Mouse (Mus musculus) forebrain, embryonic 12.5 days (tissue): Measurements from ENCODE around the gene Gm21994. TPM values are rescaled to one million over a fixed set of nuclear protein-coding genes. Genes with fewer than 3 reads are reported as not detected.
"Not testable (repeated sequence)": the region's sequence is repeated elsewhere in the genome, so short reads cannot be mapped to it uniquely, and the experiment has no call there.

Experiments
- ATAC-seq: fragments of 200-750 bp; cut with Nextera tagmentation; 2 replicates; pipeline ENCODE4 v1.8.0; 2017; ENCODE audit warnings: moderate TSS enrichment; ENCODE audit not compliant: low FRiP score
- H3K27ac ChIP-seq: fragments of 300-500 bp; sonication (generic); 2 replicates; pipeline ENCODE4 v1.5.1; 2016; ENCODE audit warnings: mild to moderate bottlenecking
- H3K27me3 ChIP-seq: fragments of 300-500 bp; sonication (generic); 2 replicates; pipeline ENCODE4 v1.6.1; 2016; ENCODE audit warnings: mild to moderate bottlenecking
- H3K36me3 ChIP-seq: fragments of 300-500 bp; sonication (generic); replicated peaks from 2 replicates; pipeline ENCODE4 v1.6.1; 2016; ENCODE audit warnings: mild to moderate bottlenecking
- H3K4me1 ChIP-seq: fragments of 300-500 bp; sonication (generic); 2 replicates; pipeline ENCODE4 v1.6.1; 2016
- H3K4me2 ChIP-seq: fragments of 300-500 bp; sonication (generic); 2 replicates; pipeline ENCODE4 v1.6.1; 2016; ENCODE audit warnings: mild to moderate bottlenecking, moderate library complexity
- H3K4me3 ChIP-seq: fragments of 300-500 bp; sonication (generic); replicated peaks from 2 replicates; pipeline ENCODE4 v1.5.1; 2016; ENCODE audit warnings: mild to moderate bottlenecking
- H3K9ac ChIP-seq: fragments of 300-500 bp; sonication (generic); 2 replicates; pipeline ENCODE4 v1.6.1; 2016; ENCODE audit warnings: mild to moderate bottlenecking
- H3K9me3 ChIP-seq: fragments of 300-500 bp; sonication (generic); 2 replicates; pipeline ENCODE4 v1.6.1; 2016
- WGBS: fragments of 180-500 bp; shearing (Covaris S2); methylation state at CpG from one replicate; pipeline ENCODE4 v1.1.7; 2016; 5-methylcytosine and 5-hydroxymethylcytosine counted together
- polyA plus RNA-seq: library from polyadenylated mRNA; unstranded; fragments of >200 nt; fragmentation: Nextera tagmentation; extraction: Ambion mirVana; gene quantifications from 2 replicates; pipeline ENCODE4 v1.2.1, GENCODE M21; 2016

The Gm21994 gene
- 3.3 and 3.4 TPM in 2 replicates for polyA plus RNA-seq

GRCm38 (mm10) chr2:150255491-150255890, at the start of gene Gm21994:
Gene Gm21994 (minus strand): TSS chr2:150255591.
- ATAC-seq, H3K4me3 ChIP-seq, H3K27ac ChIP-seq, H3K4me2 ChIP-seq, H3K27me3 ChIP-seq, H3K36me3 ChIP-seq, H3K4me1 ChIP-seq, H3K9me3 ChIP-seq, H3K9ac ChIP-seq: not testable (repeated sequence)
- 65% methylated on average over 2 of the region's 2 CpGs for whole genome bisulfite sequencing

- 43% methylated on average over 1 of the region's 1 CpGs for WGBS
- no peaks in the 10 kb centered on the region for H3K4me1 ChIP-seq
- H3K4me3 ChIP-seq, result no peak overlapping the region
- no peaks in the 10 kb centered on the region for H3K36me3 ChIP-seq
- no peak for ATAC-seq
- H3K9ac ChIP-seq, result no peak overlapping the region
- no peaks in the 10 kb centered on the region for H3K27me3 ChIP-seq
- no peak overlapping the region for H3K27ac ChIP-seq
- no peaks in the 10 kb centered on the region for H3K9me3 ChIP-seq
- no peak overlapping the region for H3K4me2 ChIP-seq
Measured at GRCm38 (mm10) chr2:150299096-150299495, 43.7 kb upstream of the Gm21994 start.

- 0 out of 2 replicates have a peak, but pooled peaks cover 3% of the 10 kb centered on the region for H3K9me3 ChIP-seq
- 88% methylated on average over 6 of the region's 6 CpGs for WGBS
- no peak for ATAC-seq
- H3K4me3 ChIP-seq, result no peak overlapping the region
- H3K9ac ChIP-seq, result no peak overlapping the region
- H3K4me1 ChIP-seq, result no peaks in the 10 kb centered on the region
- no peaks in the 10 kb centered on the region for H3K27me3 ChIP-seq
- no peaks in the 10 kb centered on the region for H3K36me3 ChIP-seq
- no peak overlapping the region for H3K4me2 ChIP-seq
- H3K27ac ChIP-seq, result no peak overlapping the region
Measured at GRCm38 (mm10) chr2:150293669-150294068, 38.3 kb upstream of the Gm21994 start.

- not testable (repeated sequence) for H3K9me3 ChIP-seq, ATAC-seq, H3K4me1 ChIP-seq, H3K9ac ChIP-seq, H3K27me3 ChIP-seq, H3K36me3 ChIP-seq, H3K4me3 ChIP-seq, H3K4me2 ChIP-seq, H3K27ac ChIP-seq
- WGBS, result 84% methylated on average over 4 of the region's 4 CpGs
Measured at GRCm38 (mm10) chr2:150257291-150257690, 1.9 kb upstream of the Gm21994 start, which contains the start of gene Gm14124. Gene Gm14124 (plus strand): TSS chr2:150257517.

GRCm38 (mm10) chr2:150256861-150257260, 1.5 kb upstream of the Gm21994 start:
- not testable (repeated sequence) for H3K9ac ChIP-seq, H3K36me3 ChIP-seq, H3K9me3 ChIP-seq, H3K27me3 ChIP-seq, H3K4me1 ChIP-seq, H3K27ac ChIP-seq, H3K4me3 ChIP-seq, ATAC-seq, H3K4me2 ChIP-seq
- WGBS, result 63% methylated on average over 2 of the region's 2 CpGs

- 89% methylated on average over 2 of the region's 2 CpGs for WGBS
- no peak overlapping the region for H3K4me3 ChIP-seq
- peaks cover 18% of the 10 kb centered on the region for H3K36me3 ChIP-seq
- no peak overlapping the region for H3K4me2 ChIP-seq
- no peaks in the 10 kb centered on the region for H3K4me1 ChIP-seq
- no peaks in the 10 kb centered on the region for H3K27me3 ChIP-seq
- no peak for ATAC-seq
- H3K27ac ChIP-seq, result no peak overlapping the region
- no peak overlapping the region for H3K9ac ChIP-seq
- peaks cover 27% of the 10 kb centered on the region for H3K9me3 ChIP-seq
Measured at GRCm38 (mm10) chr2:150243211-150243610, 12.2 kb downstream of the Gm21994 start.

- H3K9ac ChIP-seq, H3K36me3 ChIP-seq, H3K27ac ChIP-seq, ATAC-seq, H3K27me3 ChIP-seq, H3K4me2 ChIP-seq, H3K4me1 ChIP-seq, H3K9me3 ChIP-seq, H3K4me3 ChIP-seq: not testable (repeated sequence)
Measured at GRCm38 (mm10) chr2:150223263-150223662, 32.1 kb downstream of the Gm21994 start.

GRCm38 (mm10) chr2:150218363-150218725, 37.0 kb downstream of the Gm21994 start:
- peak overlapping the region; percentile 48 for H3K4me2 ChIP-seq
- not testable (repeated sequence) for H3K4me1 ChIP-seq, H3K27ac ChIP-seq, H3K27me3 ChIP-seq, H3K36me3 ChIP-seq, H3K9me3 ChIP-seq
- H3K9ac ChIP-seq, result peak overlapping the region; percentile 49; the same call in 1 of the 2 replicates
- ATAC-seq, result peak; percentile 20; the same call in 1 of the 2 replicates
- H3K4me3 ChIP-seq, result peak overlapping the region; percentile 43
- WGBS, result 28% methylated on average over 4 of the region's 4 CpGs

GRCm38 (mm10) chr2:150217600-150218362, 37.6 kb downstream of the Gm21994 start, which contains the start of gene Zfp937:
Gene Zfp937 (plus strand): TSS chr2:150218073.
- not testable (repeated sequence) for H3K9me3 ChIP-seq, H3K27ac ChIP-seq, H3K4me1 ChIP-seq, H3K36me3 ChIP-seq, H3K27me3 ChIP-seq
- 2% methylated on average over 15 of the region's 15 CpGs for WGBS
- peak; percentile 100 for ATAC-seq
- Histone ChIP-seq H3K4me3 (peak within 1 kb of the TSS; percentile 43), H3K4me2 (peak within 1 kb of the TSS; percentile 48), H3K9ac (peak within 1 kb of the TSS; percentile 49; the same call in 1 of the 2 replicates)

Other genes with a start within 250 kb of the Gm21994 start
- gene Zfp120, start 118.9 kb downstream of the Gm21994 start, polyA plus RNA-seq, result 8.2 and 8.7 TPM in 2 replicates
- gene Gm10770, start 75.9 kb downstream of the Gm21994 start, polyA plus RNA-seq, result not detected in 2 replicates
- not detected in 2 replicates for gene Gm14139, start 73.8 kb downstream of the Gm21994 start, polyA plus RNA-seq
- gene Zfp937, start 37.5 kb downstream of the Gm21994 start, polyA plus RNA-seq, result 10.6 and 10.8 TPM in 2 replicates
- not detected in 2 replicates for gene Gm14124, start 1.9 kb upstream of the Gm21994 start, polyA plus RNA-seq
- 3.3 TPM in 1 of 2 replicates, not detected in the other for gene Gm10130, start 68.1 kb upstream of the Gm21994 start, polyA plus RNA-seq
- gene 3300002I08Rik, start 107.2 kb upstream of the Gm21994 start, polyA plus RNA-seq, result 12.2 and 13.1 TPM in 2 replicates
- gene Zfp442, start 195.9 kb upstream of the Gm21994 start, polyA plus RNA-seq, result 8.3 and 8.7 TPM in 2 replicates
- gene Zfp345, start 229.5 kb upstream of the Gm21994 start, polyA plus RNA-seq, result not detected in 2 replicates